Mouse (Mus musculus): ENCODE data around the gene Chfr.
A peak's percentile ranks its signal among the peaks of the same experiment; 100 is the strongest.
"Not testable (repeated sequence)": the region's sequence is repeated elsewhere in the genome, so short reads cannot be mapped to it uniquely, and the experiment has no call there.

The Chfr gene

GRCm38 (mm10) chr5:110108305-110108628 is 27.4 kb upstream of the Chfr start:
- DNase-seq: peak; percentile 96 to 98

GRCm38 (mm10) chr5:110109991-110110441 is 25.6 kb upstream of the Chfr start, which contains the start of gene Zfp605:
Gene Zfp605 (plus strand): TSS chr5:110110092.
- peak; percentile 86 to 92 for DNase-seq

DNA sequence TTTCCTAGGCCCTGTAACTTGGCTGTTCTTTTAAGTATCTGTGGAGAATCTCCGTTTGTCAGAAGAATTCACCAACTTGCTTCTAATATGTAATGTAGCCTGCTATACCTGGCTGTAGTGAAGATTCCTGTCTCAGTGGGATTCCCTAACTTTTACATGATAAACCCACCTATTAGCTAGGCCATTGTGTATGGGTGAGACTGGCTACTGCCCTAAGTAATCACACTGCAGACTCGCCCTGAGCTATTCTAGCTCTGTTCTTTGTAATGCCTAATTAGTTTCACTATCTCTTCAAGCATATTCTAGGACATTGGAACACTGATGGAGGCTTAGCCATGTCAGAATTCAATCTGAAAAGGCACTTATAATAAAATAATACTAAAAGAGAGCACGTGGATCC is 13.3 kb upstream of the Chfr start:
- DNase-seq: not testable (repeated sequence)

GRCm38 (mm10) chr5:110136087-110136464 is 434 bp downstream of the Chfr start:
- DNase-seq: no peak

- no peak for DNase-seq
Measured at GRCm38 (mm10) chr5:110137816-110138215, 2.2 kb downstream of the Chfr start.

- DNase-seq: no peak
Measured at GRCm38 (mm10) chr5:110139325-110139724, 3.7 kb downstream of the Chfr start.

DNA sequence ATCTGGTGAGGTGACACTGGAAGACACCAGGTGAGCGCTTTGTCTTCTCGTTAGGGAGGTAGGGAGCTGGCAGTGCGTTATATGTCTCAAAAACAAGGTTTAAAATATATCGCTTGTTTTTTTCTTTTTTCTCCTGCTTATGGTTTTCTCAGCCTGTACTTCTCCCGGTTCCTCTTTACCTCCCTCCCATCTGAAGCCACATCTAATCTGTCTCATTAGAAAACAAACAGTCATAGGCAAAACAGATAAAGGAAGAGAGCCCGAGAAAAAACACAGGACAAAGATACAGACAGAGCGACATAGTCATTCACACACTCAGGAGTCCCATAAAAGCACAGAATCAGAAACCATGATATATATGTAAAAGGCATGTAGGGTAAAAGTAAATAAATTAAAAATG is 4.8 kb downstream of the Chfr start:
- no peak for DNase-seq

DNA sequence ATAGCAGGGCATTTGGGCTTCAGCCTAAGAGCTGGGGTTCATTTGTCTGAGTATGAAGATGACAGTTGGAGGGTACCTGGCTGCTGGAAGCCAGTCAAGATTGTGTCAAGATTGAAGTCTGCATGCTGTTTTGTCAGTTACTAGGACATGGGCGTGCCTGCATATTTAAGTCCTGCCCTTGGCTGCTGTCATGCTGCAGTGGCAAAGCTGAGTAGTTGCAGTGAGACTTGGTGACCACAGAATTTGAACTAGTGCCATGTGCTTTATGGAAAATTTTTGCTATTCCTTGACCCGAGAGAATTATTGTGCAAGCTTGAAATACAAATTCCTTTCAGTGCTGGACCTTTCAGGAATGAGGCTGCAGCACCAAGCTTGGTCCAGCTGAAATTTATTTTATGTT is 6.7 kb downstream of the Chfr start:
- DNase-seq: peak in 1 of 2 experiments; percentile 6

DNA sequence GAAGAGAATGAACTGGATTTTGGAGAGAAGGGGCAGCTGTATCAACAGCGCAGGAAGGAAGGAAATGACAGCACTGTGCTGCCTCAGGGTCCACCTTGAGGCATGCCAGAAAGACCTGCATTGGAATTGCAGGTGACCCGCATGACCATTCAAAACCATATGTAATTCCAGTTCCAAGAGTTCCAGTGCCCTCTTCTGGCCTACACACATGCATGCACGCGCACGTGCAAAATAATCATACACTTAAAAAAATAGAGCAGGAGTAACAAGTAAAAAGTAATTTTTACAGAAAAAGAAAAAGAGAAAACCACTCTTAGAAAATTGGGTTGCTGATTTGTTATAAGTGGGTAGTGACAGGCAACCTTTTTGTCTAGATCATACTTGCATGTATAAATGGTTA is 7.4 kb downstream of the Chfr start:
- no peak for DNase-seq

GRCm38 (mm10) chr5:110169374-110169773 is 33.7 kb downstream of the Chfr start:
- no peak for DNase-seq

DNA sequence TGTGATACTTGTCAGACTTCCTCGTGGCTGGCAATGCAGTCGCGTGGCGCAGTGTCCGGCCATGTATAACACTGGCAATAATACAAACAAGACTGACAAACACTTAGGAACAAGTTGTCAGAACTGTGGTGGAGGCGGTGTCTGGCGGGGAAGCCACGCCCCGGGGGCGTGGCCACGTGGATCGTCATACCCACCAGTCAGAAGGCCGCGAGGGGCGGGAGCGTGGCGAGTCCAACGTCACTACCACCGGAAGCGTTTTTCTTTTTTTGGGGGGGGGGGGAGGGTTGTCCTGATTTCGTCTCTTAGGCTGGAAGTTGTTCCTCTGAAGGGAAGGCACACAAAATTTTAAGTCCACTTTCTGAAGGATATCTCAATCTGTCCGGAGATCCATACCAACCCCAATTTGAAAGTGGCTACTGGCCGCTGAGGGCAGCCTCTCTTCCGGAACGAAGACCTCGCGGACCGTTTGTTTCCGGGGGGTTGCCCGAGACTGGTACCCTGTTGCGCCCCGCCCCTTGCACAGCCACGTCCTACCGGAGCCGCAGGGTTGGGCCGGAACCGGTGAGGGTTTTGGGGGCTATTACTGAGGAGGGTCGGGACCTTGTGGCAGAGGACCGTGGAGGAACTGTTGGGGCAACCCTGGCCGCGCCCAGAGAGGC is 40.8 kb downstream of the Chfr start, which contains the start of gene Golga3:
TSS of gene Golga3 (plus strand) at position 340 of the 659 bp plus-strand sequence.
- DNase-seq: peak; percentile 95

GRCm38 (mm10) chr5:110177021-110177420 is 41.4 kb downstream of the Chfr start:
- no peak for DNase-seq

GRCm38 (mm10) chr5:110178628-110179027 is 43.0 kb downstream of the Chfr start:
- no peak for DNase-seq

GRCm38 (mm10) chr5:110181716-110182115 is 46.1 kb downstream of the Chfr start:
- peak; percentile 20 to 28 for DNase-seq

- peak in 1 of 2 experiments; percentile 2 for DNase-seq
Measured at GRCm38 (mm10) chr5:110203164-110203895, 67.7 kb downstream of the Chfr start.

- DNase-seq: no peak
Measured at GRCm38 (mm10) chr5:110204777-110205176, 69.1 kb downstream of the Chfr start.

- DNase-seq: no peak
Measured at GRCm38 (mm10) chr5:110211312-110211711, 75.7 kb downstream of the Chfr start.

- DNase-seq: no peak
Measured at GRCm38 (mm10) chr5:110216780-110217179, 81.1 kb downstream of the Chfr start.

DNA sequence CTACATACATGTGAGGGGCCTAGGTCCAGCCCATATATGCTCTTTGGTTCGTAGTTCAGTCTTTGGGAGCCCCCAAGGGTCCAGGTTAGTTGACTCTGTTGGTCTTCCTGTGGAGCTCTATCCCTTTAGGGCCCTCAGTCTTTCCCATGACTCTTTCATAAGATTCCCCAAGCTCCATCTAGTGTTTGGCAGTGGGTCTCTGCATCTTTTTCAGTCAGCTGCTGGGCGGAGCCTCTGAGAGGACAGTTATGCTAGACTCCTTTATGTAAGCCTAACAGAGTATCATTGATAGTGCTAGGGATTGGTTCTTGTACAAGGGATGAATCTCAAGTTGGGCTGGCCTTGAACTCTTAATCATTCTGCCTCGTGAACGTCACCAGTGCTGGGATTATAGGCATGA is 84.7 kb downstream of the Chfr start:
- DNase-seq: no peak

Measured in kidney, adult 8-10 months (tissue).